Mouse (Mus musculus) liver, embryonic 16.5 days (tissue): Measurements from ENCODE around the gene Mettl24. TPM values are rescaled to one million over a fixed set of nuclear protein-coding genes. Genes with fewer than 3 reads are reported as not detected.

Source experiments
- ATAC-seq: fragments of 200-750 bp; cut with Nextera tagmentation; 2 replicates; pipeline ENCODE4 v1.8.0; 2017; ENCODE audit warnings: low read depth, mild to moderate bottlenecking, moderate number of reproducible peaks, moderate library complexity
- H3K27ac ChIP-seq: fragments of 300-500 bp; sonication (generic); 2 replicates; pipeline ENCODE4 v1.5.1; 2014; ENCODE audit warnings: mild to moderate bottlenecking, low read length
- H3K27me3 ChIP-seq: fragments of 300-500 bp; sonication (generic); 2 replicates; pipeline ENCODE4 v1.6.1; 2014; ENCODE audit warnings: low read depth, low read length, mixed read lengths; ENCODE audit not compliant: control insufficient read depth, insufficient read depth
- H3K36me3 ChIP-seq: fragments of 300-500 bp; sonication (generic); 2 replicates; pipeline ENCODE4 v1.6.1; 2014; ENCODE audit warnings: mild to moderate bottlenecking; ENCODE audit not compliant: control insufficient read depth, insufficient read depth
- H3K4me1 ChIP-seq: fragments of 300-500 bp; sonication (generic); 2 replicates; pipeline ENCODE4 v1.6.1; 2014; ENCODE audit warnings: low read depth, low read length, mixed read lengths; ENCODE audit not compliant: control insufficient read depth
- H3K4me2 ChIP-seq: fragments of 300-500 bp; sonication (generic); 2 replicates; pipeline ENCODE4 v1.6.1; 2014; ENCODE audit warnings: low read depth, low read length, mixed read lengths
- H3K4me3 ChIP-seq: fragments of 300-500 bp; sonication (generic); 2 replicates; pipeline ENCODE4 v1.5.1; 2014; ENCODE audit warnings: low read depth, mild to moderate bottlenecking, low read length
- H3K9ac ChIP-seq: fragments of 300-500 bp; sonication (generic); 2 replicates; pipeline ENCODE4 v1.6.1; 2014; ENCODE audit warnings: low read depth, low read length
- H3K9me3 ChIP-seq: fragments of 300-500 bp; sonication (generic); replicated peaks from 2 replicates; pipeline ENCODE4 v1.6.1; 2016; ENCODE audit warnings: low read length; ENCODE audit not compliant: control insufficient read depth
- WGBS: fragments of 180-500 bp; shearing (Covaris S2); extraction: QIAGEN DNeasy Blood & Tissue Kit; methylation state at CpG from one replicate; pipeline ENCODE4 v1.1.7; 2014; ENCODE audit not compliant: insufficient replicate concordance; 5-methylcytosine and 5-hydroxymethylcytosine counted together
- polyA plus RNA-seq: library from polyadenylated mRNA; unstranded; fragments of >200 nt; fragmentation: Nextera tagmentation; extraction: Ambion mirVana; gene quantifications from 2 replicates; pipeline ENCODE4 v1.2.1, GENCODE M21; 2015

Gene Mettl24
- polyA plus RNA-seq, 1 experiment from 2014 or later, result 0.39 TPM

GRCm38 (mm10) chr10:40825952-40826351 is 142.9 kb downstream of the Mettl24 start:
- 55% methylated on average over 6 of the region's 6 CpGs for WGBS
- no peak for ATAC-seq
- Histone ChIP-seq H3K4me2 (no peak overlapping the region), H3K4me3 (no peak overlapping the region), H3K27me3 (no peaks in the 10 kb centered on the region), H3K36me3 (no peaks in the 10 kb centered on the region; the same call in 1 of the 2 replicates), H3K9me3 (no peaks in the 10 kb centered on the region), H3K9ac (no peak overlapping the region), H3K27ac (no peak overlapping the region), H3K4me1 (no peaks in the 10 kb centered on the region)

GRCm38 (mm10) chr10:40827706-40828105 is 144.6 kb downstream of the Mettl24 start:
- no peaks in the 10 kb centered on the region; the same call in 1 of the 2 replicates for H3K36me3 ChIP-seq
- H3K4me2 ChIP-seq, result no peak overlapping the region
- no peak overlapping the region for H3K27ac ChIP-seq
- no peaks in the 10 kb centered on the region for H3K9me3 ChIP-seq
- no peak for ATAC-seq
- no peak overlapping the region for H3K4me3 ChIP-seq
- H3K27me3 ChIP-seq, result no peaks in the 10 kb centered on the region
- no peak overlapping the region for H3K9ac ChIP-seq
- WGBS, result 75% methylated on average over 4 of the region's 4 CpGs
- no peaks in the 10 kb centered on the region for H3K4me1 ChIP-seq

- H3K27ac ChIP-seq, result no peak overlapping the region
- no peak overlapping the region for H3K4me3 ChIP-seq
- no peaks in the 10 kb centered on the region for H3K27me3 ChIP-seq
- H3K9me3 ChIP-seq, result no peaks in the 10 kb centered on the region
- ATAC-seq, result no peak
- peaks cover 8% of the 10 kb centered on the region; the same call in 1 of the 2 replicates for H3K36me3 ChIP-seq
- H3K4me2 ChIP-seq, result no peak overlapping the region
- 85% methylated on average over 3 of the region's 3 CpGs for WGBS
- H3K4me1 ChIP-seq, result no peaks in the 10 kb centered on the region
- H3K9ac ChIP-seq, result no peak overlapping the region
Measured at GRCm38 (mm10) chr10:40830312-40830711, 147.2 kb downstream of the Mettl24 start.

- WGBS, result 94% methylated on average over 6 of the region's 7 CpGs
- Histone ChIP-seq H3K9ac (no peak overlapping the region), H3K4me3 (no peak overlapping the region), H3K9me3 (no peaks in the 10 kb centered on the region), H3K4me1 (no peaks in the 10 kb centered on the region), H3K36me3 (peaks cover 10% of the 10 kb centered on the region; the same call in 1 of the 2 replicates), H3K4me2 (no peak overlapping the region), H3K27ac (no peak overlapping the region), H3K27me3 (no peaks in the 10 kb centered on the region)
- no peak for ATAC-seq
Measured at GRCm38 (mm10) chr10:40831267-40831666, 148.2 kb downstream of the Mettl24 start.

- no peak for ATAC-seq
- Histone ChIP-seq H3K36me3 (peaks cover 9% of the 10 kb centered on the region; the same call in 1 of the 2 replicates), H3K4me2 (no peak overlapping the region), H3K4me3 (no peak overlapping the region), H3K27me3 (no peaks in the 10 kb centered on the region), H3K9me3 (no peaks in the 10 kb centered on the region), H3K9ac (no peak overlapping the region), H3K4me1 (no peaks in the 10 kb centered on the region), H3K27ac (no peak overlapping the region)
- 81% methylated on average over 5 of the region's 5 CpGs for WGBS
Measured at GRCm38 (mm10) chr10:40840086-40840485, 157.0 kb downstream of the Mettl24 start.

GRCm38 (mm10) chr10:40843841-40844240 is 160.8 kb downstream of the Mettl24 start:
- no peak overlapping the region for H3K27ac ChIP-seq

GRCm38 (mm10) chr10:40844546-40844945 is 161.5 kb downstream of the Mettl24 start:
- Histone ChIP-seq H3K9ac (no peak overlapping the region), H3K4me2 (no peak overlapping the region), H3K9me3 (no peaks in the 10 kb centered on the region), H3K4me1 (no peaks in the 10 kb centered on the region), H3K27me3 (no peaks in the 10 kb centered on the region), H3K4me3 (no peak overlapping the region), H3K36me3 (peaks cover 11% of the 10 kb centered on the region), H3K27ac (no peak overlapping the region)
- 72% methylated on average over 10 of the region's 10 CpGs for WGBS
- no peak for ATAC-seq

More at GRCm38 (mm10) chr10:40843841-40844240, 160.8 kb downstream of the Mettl24 start:
- Histone ChIP-seq H3K9me3 (no peaks in the 10 kb centered on the region), H3K4me1 (no peaks in the 10 kb centered on the region), H3K4me3 (no peak overlapping the region), H3K36me3 (peaks cover 8% of the 10 kb centered on the region), H3K9ac (no peak overlapping the region), H3K27me3 (no peaks in the 10 kb centered on the region), H3K4me2 (no peak overlapping the region)
- ATAC-seq, result no peak
- 81% methylated on average over 5 of the region's 5 CpGs for WGBS

GRCm38 (mm10) chr10:40845626-40846025 is 162.5 kb downstream of the Mettl24 start:
- H3K4me2 ChIP-seq, result no peak overlapping the region
- ATAC-seq, result no peak
- H3K9ac ChIP-seq, result no peak overlapping the region
- H3K27ac ChIP-seq, result no peak overlapping the region
- no peaks in the 10 kb centered on the region for H3K9me3 ChIP-seq
- H3K27me3 ChIP-seq, result no peaks in the 10 kb centered on the region
- H3K4me3 ChIP-seq, result no peak overlapping the region
- H3K4me1 ChIP-seq, result no peaks in the 10 kb centered on the region
- 82% methylated on average over 6 of the region's 6 CpGs for WGBS
- H3K36me3 ChIP-seq, result peaks cover 11% of the 10 kb centered on the region

GRCm38 (mm10) chr10:40847176-40847874 is 164.2 kb downstream of the Mettl24 start:
- no peak overlapping the region for H3K4me2 ChIP-seq
- H3K9me3 ChIP-seq, result no peaks in the 10 kb centered on the region
- H3K4me1 ChIP-seq, result no peaks in the 10 kb centered on the region
- no peak overlapping the region for H3K9ac ChIP-seq
- H3K27ac ChIP-seq, result no peak overlapping the region
- no peak overlapping the region for H3K4me3 ChIP-seq
- peaks cover 6% of the 10 kb centered on the region for H3K36me3 ChIP-seq
- no peaks in the 10 kb centered on the region for H3K27me3 ChIP-seq
- 82% methylated on average over 10 of the region's 10 CpGs for WGBS
- ATAC-seq, result no peak
